Mouse (Mus musculus): ENCODE results near the gene Ccdc97. TPM values are rescaled to one million over a fixed set of nuclear protein-coding genes. Genes with fewer than 3 reads are reported as not detected.

Gene Ccdc97
- polyA plus RNA-seq, 1 experiment: 8.8 TPM

- TF ChIP-seq TAL1 (IDR thresholded peaks at IDR 0.05; ENCODE audit: low read length): no peak
Measured at GRCm38 (mm10) chr7:25677013-25677412, 41.9 kb downstream of the Ccdc97 start.

GRCm38 (mm10) chr7:25676085-25676781, 42.7 kb downstream of the Ccdc97 start:
- Histone ChIP-seq H3K4me1 (ENCODE audit: control insufficient read depth) (peaks cover 32% of the 10 kb centered on the region), H3K4me3 (replicated peaks) (no peak overlapping the region), H3K9me3 (ENCODE audit: control insufficient read depth, low read length) (no peaks in the 10 kb centered on the region), H3K27me3 (ENCODE audit: control insufficient read depth) (peaks cover 38% of the 10 kb centered on the region), H3K36me3 (ENCODE audit: control insufficient read depth) (no peaks in the 10 kb centered on the region)
- TF ChIP-seq GATA1 (IDR thresholded peaks at IDR 0.05; ENCODE audit: low read length): no peak
- no peak for TF ChIP-seq TAL1 (IDR thresholded peaks at IDR 0.05; ENCODE audit: low read length)

More at GRCm38 (mm10) chr7:25677013-25677412, 41.9 kb downstream of the Ccdc97 start:
- Histone ChIP-seq H3K9me3 (ENCODE audit: control insufficient read depth, low read length) (no peaks in the 10 kb centered on the region), H3K27me3 (ENCODE audit: control insufficient read depth) (peaks cover 38% of the 10 kb centered on the region), H3K36me3 (ENCODE audit: control insufficient read depth) (peaks cover 2% of the 10 kb centered on the region), H3K4me1 (ENCODE audit: control insufficient read depth) (peaks cover 40% of the 10 kb centered on the region), H3K4me3 (replicated peaks) (no peak overlapping the region)

- H3K36me3 ChIP-seq (ENCODE audit: control insufficient read depth): no peaks in the 10 kb centered on the region; the same call in 1 of the 2 replicates
- no peak overlapping the region for H3K4me3 ChIP-seq (replicated peaks)
- no peak for TF ChIP-seq GATA1 (IDR thresholded peaks at IDR 0.05; ENCODE audit: low read length)
- no peak for TF ChIP-seq TAL1 (IDR thresholded peaks at IDR 0.05; ENCODE audit: low read length)
- peaks cover 24% of the 10 kb centered on the region for H3K4me1 ChIP-seq (ENCODE audit: control insufficient read depth)
- H3K27me3 ChIP-seq (ENCODE audit: control insufficient read depth): peaks cover 38% of the 10 kb centered on the region
- H3K9me3 ChIP-seq (ENCODE audit: control insufficient read depth, low read length): no peaks in the 10 kb centered on the region
Measured at GRCm38 (mm10) chr7:25675405-25675804, 43.5 kb downstream of the Ccdc97 start.

GRCm38 (mm10) chr7:25674719-25675300, 44.1 kb downstream of the Ccdc97 start, which contains the start of gene Tmem91:
TSS of gene Tmem91 (minus strand) at chr7:25675166.
- peak within 1 kb of the TSS; percentile 18 for H3K4me3 ChIP-seq (replicated peaks)
- TF ChIP-seq GATA1 (IDR thresholded peaks at IDR 0.05; ENCODE audit: low read length): no peak
- no peak for TF ChIP-seq TAL1 (IDR thresholded peaks at IDR 0.05; ENCODE audit: low read length)
- peaks cover 18% of the 10 kb centered on the region for H3K4me1 ChIP-seq (ENCODE audit: control insufficient read depth)
- H3K27me3 ChIP-seq (ENCODE audit: control insufficient read depth): peaks cover 38% of the 10 kb centered on the region
- no peaks in the 10 kb centered on the region; the same call in 1 of the 2 replicates for H3K36me3 ChIP-seq (ENCODE audit: control insufficient read depth)
- no peaks in the 10 kb centered on the region for H3K9me3 ChIP-seq (ENCODE audit: control insufficient read depth, low read length)

- Histone ChIP-seq H3K27me3 (ENCODE audit: control insufficient read depth) (peaks cover 38% of the 10 kb centered on the region), H3K4me1 (ENCODE audit: control insufficient read depth) (peaks cover 13% of the 10 kb centered on the region), H3K36me3 (ENCODE audit: control insufficient read depth) (peaks cover 2% of the 10 kb centered on the region), H3K4me3 (replicated peaks) (no peak overlapping the region), H3K9me3 (ENCODE audit: control insufficient read depth, low read length) (no peaks in the 10 kb centered on the region)
- no peak for TF ChIP-seq TAL1 (IDR thresholded peaks at IDR 0.05; ENCODE audit: low read length)
- TF ChIP-seq GATA1 (IDR thresholded peaks at IDR 0.05; ENCODE audit: low read length): no peak
Measured at GRCm38 (mm10) chr7:25674297-25674696, 44.6 kb downstream of the Ccdc97 start.

- H3K4me1 ChIP-seq (ENCODE audit: control insufficient read depth): peaks cover 8% of the 10 kb centered on the region
- TF ChIP-seq GATA1 (IDR thresholded peaks at IDR 0.05; ENCODE audit: low read length): no peak
- TF ChIP-seq TAL1 (IDR thresholded peaks at IDR 0.05; ENCODE audit: low read length): no peak
- no peaks in the 10 kb centered on the region for H3K9me3 ChIP-seq (ENCODE audit: control insufficient read depth, low read length)
- H3K27me3 ChIP-seq (ENCODE audit: control insufficient read depth): peaks cover 38% of the 10 kb centered on the region
- H3K4me3 ChIP-seq (replicated peaks): no peak overlapping the region
- peaks cover 21% of the 10 kb centered on the region for H3K36me3 ChIP-seq (ENCODE audit: control insufficient read depth)
Measured at GRCm38 (mm10) chr7:25672442-25672841, 46.4 kb downstream of the Ccdc97 start.

- no peak for TF ChIP-seq GATA1 (IDR thresholded peaks at IDR 0.05; ENCODE audit: low read length)
- no peak for TF ChIP-seq TAL1 (IDR thresholded peaks at IDR 0.05; ENCODE audit: low read length)
- H3K4me3 ChIP-seq (replicated peaks): no peak overlapping the region
- peaks cover 8% of the 10 kb centered on the region for H3K4me1 ChIP-seq (ENCODE audit: control insufficient read depth)
- H3K36me3 ChIP-seq (ENCODE audit: control insufficient read depth): peaks cover 28% of the 10 kb centered on the region
- peaks cover 38% of the 10 kb centered on the region for H3K27me3 ChIP-seq (ENCODE audit: control insufficient read depth)
- H3K9me3 ChIP-seq (ENCODE audit: control insufficient read depth, low read length): no peaks in the 10 kb centered on the region
Measured at GRCm38 (mm10) chr7:25671686-25672085, 47.2 kb downstream of the Ccdc97 start.

GRCm38 (mm10) chr7:25670096-25670495, 48.8 kb downstream of the Ccdc97 start:
- Histone ChIP-seq H3K4me1 (ENCODE audit: control insufficient read depth) (peaks cover 8% of the 10 kb centered on the region), H3K36me3 (ENCODE audit: control insufficient read depth) (peaks cover 43% of the 10 kb centered on the region), H3K9me3 (ENCODE audit: control insufficient read depth, low read length) (no peaks in the 10 kb centered on the region), H3K4me3 (replicated peaks) (no peak overlapping the region), H3K27me3 (ENCODE audit: control insufficient read depth) (peaks cover 26% of the 10 kb centered on the region)
- no peak for TF ChIP-seq TAL1 (IDR thresholded peaks at IDR 0.05; ENCODE audit: low read length)
- no peak for TF ChIP-seq GATA1 (IDR thresholded peaks at IDR 0.05; ENCODE audit: low read length)

GRCm38 (mm10) chr7:25669631-25670030, 49.3 kb downstream of the Ccdc97 start:
- Histone ChIP-seq H3K4me3 (replicated peaks) (no peak overlapping the region), H3K36me3 (ENCODE audit: control insufficient read depth) (peaks cover 48% of the 10 kb centered on the region), H3K4me1 (ENCODE audit: control insufficient read depth) (peaks cover 4% of the 10 kb centered on the region), H3K9me3 (ENCODE audit: control insufficient read depth, low read length) (no peaks in the 10 kb centered on the region), H3K27me3 (ENCODE audit: control insufficient read depth) (peaks cover 21% of the 10 kb centered on the region)
- TF ChIP-seq GATA1 (IDR thresholded peaks at IDR 0.05; ENCODE audit: low read length): no peak
- TF ChIP-seq TAL1 (IDR thresholded peaks at IDR 0.05; ENCODE audit: low read length): no peak

Data from erythroblast, embryonic 14.5 days (primary cell).